Mouse (Mus musculus) cerebellum, adult 2 months (tissue): ENCODE results near the gene Terf2ip.

ENCODE experiments used
- CTCF ChIP-seq: fragments of 200-500 bp; IDR thresholded peaks from 2 replicates; pipeline ENCODE4 v1.5.1; 2011; ENCODE audit warnings: low read depth, mild to moderate bottlenecking, control low read depth, low read length, moderate library complexity, borderline replicate concordance; ENCODE audit not compliant: insufficient read depth
- POLR2A ChIP-seq: fragments of 200-500 bp; IDR thresholded peaks from 2 replicates; pipeline ENCODE4 v1.6.1; 2011; ENCODE audit warnings: low read length, control low read depth, borderline replicate concordance; ENCODE audit not compliant: insufficient read depth

GRCm38 (mm10) chr8:111975706-111976105 lies 35.5 kb upstream of the Terf2ip start:
- no peak for TF ChIP-seq POLR2A
- TF ChIP-seq CTCF: no peak
